Mouse (Mus musculus) spleen, adult 12 weeks (tissue): ENCODE results near the gene Arhgef5.

Experiments
- DNase-seq: peaks from one replicate; pipeline ENCODE4 v3.0.0; 2022; ENCODE audit warnings: low spot score

Arhgef5 gene

DNA sequence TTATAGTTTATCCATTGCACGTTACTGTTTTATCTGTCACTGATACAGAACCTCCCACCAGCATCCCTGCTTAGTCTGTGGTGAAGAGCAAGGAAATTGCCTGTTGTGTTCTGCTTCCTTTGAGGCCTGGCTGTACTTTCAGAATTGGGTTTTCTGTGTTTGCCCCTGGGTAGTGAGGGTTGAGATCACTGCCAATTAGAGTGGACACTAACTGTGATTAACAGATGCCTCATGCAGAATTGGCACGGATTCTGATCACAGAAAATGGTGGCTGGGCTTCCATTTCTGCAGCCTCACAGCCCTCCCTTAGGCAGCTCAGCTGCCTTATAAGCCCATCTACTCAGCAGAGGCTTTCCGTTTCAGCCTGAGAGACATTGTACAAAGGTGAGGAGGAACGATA lies 68.1 kb downstream of the Arhgef5 start:
- no peak for DNase-seq

DNA sequence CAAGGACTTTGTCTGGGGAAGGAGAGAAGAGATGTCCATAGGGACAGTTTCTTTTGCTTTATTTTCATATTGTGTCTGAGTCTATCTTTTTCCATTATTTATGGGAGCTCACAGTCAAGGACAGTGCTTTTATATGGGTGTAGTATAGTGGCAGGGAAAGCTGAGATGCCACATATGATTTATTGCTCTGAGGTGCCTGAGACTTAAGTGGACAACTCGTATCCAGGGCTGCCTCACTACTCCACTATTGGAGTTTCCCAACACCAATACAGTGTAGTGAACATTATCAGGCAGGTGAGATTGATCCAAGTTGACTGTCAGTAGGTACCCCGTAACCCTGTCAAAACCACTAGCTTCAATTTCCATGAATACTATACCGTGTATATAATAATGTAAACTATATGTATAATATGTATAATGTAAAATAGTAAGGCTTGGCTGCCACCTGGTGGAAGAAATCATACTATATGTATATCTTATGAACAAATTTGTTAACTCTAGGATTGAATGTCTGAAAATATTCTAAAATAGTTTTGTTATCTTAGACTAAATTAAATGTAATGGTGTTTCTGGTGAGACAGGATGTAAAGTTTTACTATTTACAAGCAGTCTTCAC lies 70.3 kb downstream of the Arhgef5 start:
- no peak for DNase-seq

DNA sequence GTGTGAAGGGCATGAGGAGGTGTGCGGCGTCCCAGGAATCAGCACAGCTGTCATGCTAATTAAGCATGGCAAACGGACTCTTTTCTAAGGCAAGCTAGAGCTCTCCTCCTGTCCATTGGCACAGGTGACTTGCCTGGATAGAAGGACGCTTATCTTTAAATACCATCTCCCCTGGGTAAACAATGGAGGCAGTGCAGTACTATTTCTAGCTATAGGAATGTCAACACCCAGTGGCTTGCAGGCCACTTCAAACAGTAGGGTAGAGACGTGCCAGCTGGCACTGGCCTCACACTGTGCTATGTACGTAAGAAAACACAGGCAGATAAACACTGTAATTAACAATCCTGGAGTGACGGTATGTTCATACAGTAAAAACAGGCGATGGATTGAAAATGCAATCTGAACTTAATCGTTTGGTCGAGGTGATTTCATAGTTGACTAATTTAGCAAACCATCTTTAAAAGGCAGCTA lies 72.1 kb downstream of the Arhgef5 start:
- no peak for DNase-seq

DNA sequence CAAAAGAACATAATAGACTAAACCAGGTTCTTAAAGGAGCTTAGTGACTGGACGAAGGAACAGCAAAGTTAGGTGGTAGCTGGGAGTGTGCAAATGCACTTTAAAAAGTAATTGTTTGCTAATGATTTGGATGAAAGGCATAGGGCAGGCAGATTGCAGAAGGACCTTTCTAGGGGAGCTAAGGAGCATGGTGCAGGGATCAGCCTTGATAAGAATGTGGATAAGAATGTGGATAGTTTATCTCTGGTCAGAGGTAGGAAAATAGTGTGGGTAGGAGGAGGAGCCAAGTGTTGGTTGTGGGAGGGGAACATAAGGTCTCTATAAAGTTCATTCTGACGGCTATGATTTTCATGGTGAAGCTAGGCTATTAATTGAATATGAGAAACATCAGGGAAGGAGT lies 73.4 kb downstream of the Arhgef5 start:
- DNase-seq = no peak
